Mouse (Mus musculus) embryonic facial prominence, embryonic 13.5 days (tissue): ENCODE data around the gene Parp11. TPM values are rescaled to one million over a fixed set of nuclear protein-coding genes. Genes with fewer than 3 reads are reported as not detected.

Experiments used
- ATAC-seq: fragments of 200-750 bp; cut with Nextera tagmentation; 2 replicates; pipeline ENCODE4 v1.8.0; 2017; ENCODE audit warnings: low read depth; ENCODE audit not compliant: insufficient number of reproducible peaks, insufficient read depth, low FRiP score, low TSS enrichment
- H3K27ac ChIP-seq: fragments of 300-500 bp; sonication (generic); 2 replicates; pipeline ENCODE4 v1.5.1; 2015; ENCODE audit warnings: moderate library complexity, mild to moderate bottlenecking, inconsistent platforms
- H3K27me3 ChIP-seq: fragments of 300-500 bp; sonication (generic); 2 replicates; pipeline ENCODE4 v1.6.1; 2015; ENCODE audit warnings: mild to moderate bottlenecking, inconsistent platforms
- H3K36me3 ChIP-seq: fragments of 300-500 bp; sonication (generic); 2 replicates; pipeline ENCODE4 v1.6.1; 2015; ENCODE audit warnings: mild to moderate bottlenecking, inconsistent platforms
- H3K4me1 ChIP-seq: fragments of 300-500 bp; sonication (generic); 2 replicates; pipeline ENCODE4 v1.6.1; 2015; ENCODE audit warnings: inconsistent platforms
- H3K4me2 ChIP-seq: fragments of 300-500 bp; sonication (generic); 2 replicates; pipeline ENCODE4 v1.6.1; 2015; ENCODE audit warnings: moderate library complexity, mild to moderate bottlenecking, inconsistent platforms
- H3K4me3 ChIP-seq: fragments of 300-500 bp; sonication (generic); 2 replicates; pipeline ENCODE4 v1.5.1; 2015; ENCODE audit warnings: mild to moderate bottlenecking, inconsistent platforms
- H3K9ac ChIP-seq: fragments of 300-500 bp; sonication (generic); 2 replicates; pipeline ENCODE4 v1.6.1; 2015; ENCODE audit warnings: mild to moderate bottlenecking, inconsistent platforms
- H3K9me3 ChIP-seq: fragments of 300-500 bp; sonication (generic); 2 replicates; pipeline ENCODE4 v1.6.1; 2016; ENCODE audit warnings: inconsistent platforms
- WGBS: fragments of 180-500 bp; shearing (Covaris S2); methylation state at CpG from one replicate; pipeline ENCODE4 v1.1.7; 2015; ENCODE audit warnings: mixed read lengths; 5-methylcytosine and 5-hydroxymethylcytosine counted together
- polyA plus RNA-seq: library from polyadenylated mRNA; unstranded; fragments of >200 nt; fragmentation: Nextera tagmentation; extraction: Ambion mirVana; gene quantifications from 2 replicates; pipeline ENCODE4 v1.2.1, GENCODE M21; 2015

The Parp11 gene
- polyA plus RNA-seq, 1 experiment from 2014 or later = 32.3 TPM

DNA sequence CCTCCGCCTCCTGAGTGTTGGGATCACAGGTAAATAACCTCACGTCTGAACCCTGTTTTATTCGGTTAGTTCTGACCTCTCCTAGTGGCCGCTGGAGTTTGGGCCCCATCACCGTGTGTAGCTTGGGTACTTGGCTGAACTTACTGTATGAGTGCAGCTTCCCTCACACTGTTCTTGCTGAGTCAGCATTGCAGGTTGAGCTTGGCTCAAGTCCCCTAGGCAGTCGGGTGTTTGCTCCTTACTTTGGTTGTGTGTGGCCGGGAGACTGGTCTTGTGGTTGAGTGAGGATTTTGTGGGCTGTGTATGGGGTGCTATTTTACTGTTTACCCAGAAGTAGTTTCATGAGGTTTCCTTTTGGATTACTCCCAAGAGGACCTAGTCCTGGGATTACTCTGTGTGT is 17.9 kb downstream of the Parp11 start:
- H3K36me3 ChIP-seq = peaks cover 3% of the 10 kb centered on the region; the same call in 1 of the 2 replicates
- no peaks in the 10 kb centered on the region for H3K9me3 ChIP-seq
- H3K4me1 ChIP-seq = peaks cover 7% of the 10 kb centered on the region
- H3K4me3 ChIP-seq = no peak overlapping the region
- H3K27me3 ChIP-seq = no peaks in the 10 kb centered on the region
- no peak overlapping the region for H3K4me2 ChIP-seq
- H3K9ac ChIP-seq = no peak overlapping the region
- no peak overlapping the region for H3K27ac ChIP-seq
- peak; percentile 48; the same call in 1 of the 2 replicates for ATAC-seq
- WGBS = 82% methylated on average over 7 of the region's 7 CpGs

DNA sequence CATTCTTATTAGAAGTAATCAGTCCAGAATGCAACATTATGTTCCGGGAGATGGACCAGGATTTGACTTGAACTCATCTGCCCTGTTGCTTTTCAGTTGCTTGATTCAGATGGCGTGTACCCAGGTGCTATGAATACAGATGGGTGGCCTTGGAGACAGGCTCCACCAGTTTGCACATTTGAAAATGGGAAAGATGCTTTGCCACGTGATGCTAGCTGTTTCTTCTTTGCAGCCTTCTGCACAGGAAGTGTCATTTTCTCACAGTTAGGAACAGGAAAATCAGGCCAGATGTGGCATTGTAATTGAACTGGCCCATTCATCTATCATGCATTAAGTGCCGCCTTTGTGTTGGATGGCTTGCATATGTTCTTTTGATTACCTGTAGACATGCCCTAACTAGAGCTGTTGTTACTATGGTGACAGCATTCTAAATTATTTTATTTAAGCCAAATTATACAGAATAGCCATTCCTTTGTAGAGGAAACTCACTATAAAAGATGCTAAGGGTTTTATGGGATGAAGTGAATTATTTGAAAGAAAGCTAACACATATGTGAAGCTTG is 20.2 kb downstream of the Parp11 start:
- Histone ChIP-seq H3K4me1 (peaks cover 7% of the 10 kb centered on the region), H3K4me3 (no peak overlapping the region), H3K4me2 (no peak overlapping the region), H3K27ac (no peak overlapping the region), H3K9me3 (no peaks in the 10 kb centered on the region), H3K9ac (no peak overlapping the region), H3K36me3 (peaks cover 17% of the 10 kb centered on the region), H3K27me3 (no peaks in the 10 kb centered on the region)
- WGBS = 58% methylated on average over 4 of the region's 4 CpGs
- ATAC-seq = no peak

DNA sequence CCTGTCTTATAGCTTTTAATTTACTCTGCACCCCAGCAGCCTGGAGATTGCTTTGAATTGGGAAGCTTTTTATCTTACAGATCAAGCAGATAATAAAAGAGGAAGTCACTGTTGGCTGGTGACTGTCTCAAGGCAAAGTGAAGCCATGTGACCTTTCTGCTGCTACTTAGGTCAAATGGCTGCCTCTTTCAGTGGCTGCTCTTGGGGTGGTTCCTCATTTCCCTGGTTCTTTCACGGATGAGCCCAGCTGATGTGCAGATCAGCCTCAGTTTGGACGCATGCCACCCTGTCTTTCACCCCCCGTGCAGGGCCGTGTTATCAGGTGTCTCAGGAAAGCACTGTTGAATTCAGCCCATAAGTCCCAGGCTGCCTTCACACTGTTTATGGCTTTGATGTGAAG is 25.4 kb downstream of the Parp11 start:
- no peaks in the 10 kb centered on the region for H3K27me3 ChIP-seq
- peaks cover 31% of the 10 kb centered on the region for H3K36me3 ChIP-seq
- WGBS = 71% methylated on average over 4 of the region's 4 CpGs
- no peak for ATAC-seq
- no peak overlapping the region for H3K4me3 ChIP-seq
- H3K4me2 ChIP-seq = no peak overlapping the region
- H3K9me3 ChIP-seq = no peaks in the 10 kb centered on the region
- H3K9ac ChIP-seq = no peak overlapping the region
- no peaks in the 10 kb centered on the region for H3K4me1 ChIP-seq
- no peak overlapping the region for H3K27ac ChIP-seq

DNA sequence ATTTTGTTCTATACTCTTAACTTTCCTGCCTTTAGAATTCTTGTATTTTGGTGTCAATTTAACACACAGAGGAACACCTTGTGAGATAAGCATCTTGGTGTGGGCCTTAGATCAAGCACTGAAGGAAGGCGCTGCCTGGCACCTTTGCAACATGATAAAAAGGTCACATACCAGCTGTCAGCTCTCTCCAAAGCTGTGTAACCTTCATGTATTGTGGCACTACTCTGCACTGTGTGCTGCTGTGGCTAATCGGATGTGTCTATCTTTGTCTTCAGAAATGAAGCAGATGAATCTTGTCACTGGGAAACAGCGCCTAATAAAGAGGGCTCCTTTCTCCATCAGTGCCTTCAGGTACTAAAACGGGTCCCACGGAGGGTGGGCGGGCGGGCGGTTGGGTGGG is 27.3 kb downstream of the Parp11 start:
- Histone ChIP-seq H3K4me3 (no peak overlapping the region), H3K36me3 (peaks cover 35% of the 10 kb centered on the region), H3K4me2 (no peak overlapping the region), H3K27ac (no peak overlapping the region), H3K9me3 (no peaks in the 10 kb centered on the region), H3K4me1 (no peaks in the 10 kb centered on the region), H3K9ac (no peak overlapping the region), H3K27me3 (no peaks in the 10 kb centered on the region)
- 76% methylated on average over 8 of the region's 8 CpGs for WGBS
- no peak for ATAC-seq

DNA sequence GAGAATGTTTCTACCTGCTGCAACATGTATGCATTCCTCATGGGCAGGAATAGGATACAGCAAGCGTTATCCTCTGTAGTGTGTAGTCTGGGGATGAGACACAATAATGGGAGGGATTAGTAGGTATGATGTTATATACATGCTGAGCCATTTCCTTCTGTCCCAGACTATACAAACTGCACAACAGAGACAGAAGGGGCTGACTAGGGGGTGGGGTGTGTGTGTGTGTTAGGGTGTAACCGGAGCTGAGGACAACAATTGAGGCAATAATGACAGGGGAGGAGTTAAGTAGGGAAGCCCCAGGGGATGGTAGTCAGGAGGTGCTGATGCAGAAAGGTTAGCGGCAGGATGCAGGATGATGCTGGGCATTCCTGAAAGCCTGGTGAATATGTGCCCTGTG is 28.6 kb downstream of the Parp11 start:
- Histone ChIP-seq H3K27ac (no peak overlapping the region), H3K4me1 (no peaks in the 10 kb centered on the region), H3K9ac (no peak overlapping the region), H3K4me3 (no peak overlapping the region), H3K9me3 (no peaks in the 10 kb centered on the region), H3K4me2 (no peak overlapping the region), H3K36me3 (peaks cover 41% of the 10 kb centered on the region), H3K27me3 (no peaks in the 10 kb centered on the region)
- WGBS = 26% methylated on average over 3 of the region's 3 CpGs
- peak; percentile 81 for ATAC-seq

DNA sequence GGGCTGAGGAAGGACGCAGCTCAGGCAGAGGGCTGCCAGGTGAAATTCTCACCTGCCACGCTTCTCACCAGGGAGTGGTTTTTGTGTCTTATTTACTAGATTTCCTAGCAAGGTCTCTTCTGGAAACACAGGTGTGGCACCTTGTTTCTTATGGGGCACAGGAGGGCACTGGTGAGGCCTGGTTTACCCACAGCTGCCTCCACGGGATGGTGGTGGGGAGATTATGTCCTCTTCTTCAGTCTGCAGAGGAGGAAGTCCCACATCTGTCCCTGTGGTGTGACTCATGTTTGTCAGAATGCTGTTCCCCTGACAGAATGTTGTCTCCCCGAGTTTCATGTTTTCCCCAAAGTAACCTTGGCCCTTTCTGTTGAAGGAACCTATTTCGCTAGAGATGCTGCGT is 44.4 kb downstream of the Parp11 start:
- H3K9ac ChIP-seq = no peak overlapping the region

DNA sequence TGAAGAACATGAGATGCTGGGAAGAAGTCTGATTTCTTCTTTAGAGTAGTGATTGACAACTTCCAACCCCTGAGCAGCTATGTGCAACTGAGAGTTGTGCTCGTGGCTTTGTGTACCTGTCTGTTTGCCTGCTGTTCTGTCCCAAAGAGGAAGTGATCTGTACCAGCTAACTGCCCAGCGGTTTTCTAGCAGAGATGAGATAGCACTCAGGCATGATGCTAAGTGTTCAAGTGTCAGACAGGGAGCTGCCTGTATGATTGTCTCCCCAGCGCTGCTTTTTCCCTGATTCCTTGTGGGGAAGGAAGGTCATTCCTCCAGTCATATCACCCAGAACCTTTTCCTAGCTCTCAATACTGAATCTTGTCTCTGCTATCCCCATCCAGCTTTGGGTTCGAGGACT is 45.9 kb downstream of the Parp11 start:
- Histone ChIP-seq H3K9ac (no peak overlapping the region), H3K9me3 (no peaks in the 10 kb centered on the region), H3K27ac (no peak overlapping the region), H3K27me3 (no peaks in the 10 kb centered on the region), H3K4me3 (no peak overlapping the region), H3K4me2 (no peak overlapping the region), H3K4me1 (peaks cover 30% of the 10 kb centered on the region), H3K36me3 (peaks cover 19% of the 10 kb centered on the region; the same call in 1 of the 2 replicates)
- no peak for ATAC-seq
- 77% methylated on average over 4 of the region's 4 CpGs for WGBS

More for the DNA sequence above, 44.4 kb downstream of the Parp11 start:
- Histone ChIP-seq H3K4me2 (no peak overlapping the region), H3K36me3 (peaks cover 23% of the 10 kb centered on the region), H3K27ac (no peak overlapping the region), H3K9me3 (no peaks in the 10 kb centered on the region), H3K4me3 (no peak overlapping the region), H3K27me3 (no peaks in the 10 kb centered on the region), H3K4me1 (peaks cover 15% of the 10 kb centered on the region)
- WGBS = 77% methylated on average over 6 of the region's 6 CpGs
- no peak for ATAC-seq

DNA sequence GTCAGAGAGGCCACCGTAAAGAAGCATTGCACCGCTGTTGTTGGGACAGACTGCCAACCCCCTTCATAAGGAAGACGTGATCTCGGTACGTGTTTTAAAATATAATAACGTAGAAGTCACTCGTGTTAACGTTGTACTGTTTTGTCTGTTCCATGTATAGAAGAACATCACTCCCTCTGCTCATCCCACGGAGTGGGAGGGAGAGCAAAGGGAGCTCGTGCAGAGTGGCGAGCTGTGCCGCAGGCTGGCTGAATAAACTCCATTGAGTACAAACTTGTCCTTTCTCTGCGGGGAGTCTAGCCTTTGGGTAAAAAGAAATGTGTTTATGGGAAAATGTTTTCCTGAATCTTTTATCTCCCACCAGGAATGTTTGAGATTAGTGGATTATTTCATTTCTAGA is 47.1 kb downstream of the Parp11 start:
- Histone ChIP-seq H3K9ac (no peak overlapping the region), H3K27me3 (no peaks in the 10 kb centered on the region), H3K9me3 (no peaks in the 10 kb centered on the region), H3K36me3 (peaks cover 19% of the 10 kb centered on the region; the same call in 1 of the 2 replicates), H3K4me3 (no peak overlapping the region), H3K4me1 (peaks cover 36% of the 10 kb centered on the region), H3K4me2 (no peak overlapping the region), H3K27ac (no peak overlapping the region)
- ATAC-seq = no peak
- 64% methylated on average over 13 of the region's 13 CpGs for WGBS

DNA sequence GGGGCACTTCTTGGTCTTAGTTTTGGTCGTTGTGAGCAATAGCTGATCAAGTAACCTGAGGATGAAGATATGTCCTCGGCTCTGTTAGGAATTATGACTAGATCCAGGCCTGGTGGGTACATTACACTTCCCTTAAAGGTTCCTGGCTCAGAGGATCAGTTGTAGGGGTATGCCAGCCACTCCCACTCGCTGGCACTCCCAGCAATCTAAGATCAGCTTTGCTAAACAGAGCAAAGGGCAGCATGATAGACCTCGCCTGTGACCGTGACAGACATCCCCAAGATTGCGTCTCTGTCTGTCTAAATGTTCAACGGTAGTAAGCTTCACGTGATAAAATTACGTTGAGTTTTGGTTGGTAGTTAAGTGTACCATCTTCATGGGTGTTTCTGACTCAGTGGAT is 47.7 kb downstream of the Parp11 start:
- H3K9me3 ChIP-seq = no peaks in the 10 kb centered on the region

DNA sequence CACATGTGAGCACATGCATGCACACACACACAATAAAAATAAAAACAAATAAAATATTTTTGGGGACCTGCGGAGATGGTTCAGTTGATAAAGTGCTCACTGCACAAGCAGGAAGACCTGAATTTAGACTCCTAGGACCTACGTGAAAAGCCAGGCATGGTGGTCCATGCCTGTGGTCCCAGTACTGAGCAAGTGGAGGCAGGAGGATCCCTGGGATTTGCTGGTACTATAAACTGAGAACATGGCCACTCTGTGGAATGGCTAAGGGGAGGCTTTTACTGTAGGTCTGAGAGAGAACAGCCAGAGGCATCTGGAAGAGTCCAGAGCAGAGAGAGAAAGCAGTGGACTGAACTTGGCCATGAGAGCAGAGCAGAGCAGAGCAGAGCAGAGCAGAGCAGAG is 48.6 kb downstream of the Parp11 start:
- 81% methylated on average over 2 of the region's 2 CpGs for whole genome bisulfite sequencing

More for the DNA sequence above, 47.7 kb downstream of the Parp11 start:
- Histone ChIP-seq H3K27ac (no peak overlapping the region), H3K4me3 (no peak overlapping the region), H3K27me3 (no peaks in the 10 kb centered on the region), H3K4me2 (no peak overlapping the region), H3K4me1 (peaks cover 36% of the 10 kb centered on the region), H3K36me3 (peaks cover 19% of the 10 kb centered on the region; the same call in 1 of the 2 replicates), H3K9ac (no peak overlapping the region)
- no peak for ATAC-seq
- WGBS = 86% methylated on average over 9 of the region's 9 CpGs

DNA sequence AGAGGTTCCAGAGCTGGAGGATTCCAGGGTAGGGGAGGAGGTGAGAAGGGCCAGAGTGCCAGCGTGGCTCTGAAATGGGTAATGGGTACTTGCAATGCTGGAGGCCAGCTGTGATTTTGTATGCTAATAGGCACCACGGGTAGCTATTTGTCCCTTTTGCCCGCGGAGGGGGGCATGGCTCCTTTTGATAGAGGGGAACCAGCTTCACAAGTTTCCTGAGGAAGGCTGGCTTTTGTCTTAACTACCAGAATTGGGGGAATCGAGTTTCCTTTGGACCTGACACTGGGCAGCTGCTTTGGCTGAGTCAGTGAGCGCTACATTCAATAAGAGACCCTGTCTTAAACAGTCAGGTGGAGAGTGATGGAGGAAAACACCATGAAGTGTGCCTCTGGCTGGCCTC is 49.2 kb downstream of the Parp11 start:
- ATAC-seq = no peak
- Histone ChIP-seq H3K4me1 (peaks cover 36% of the 10 kb centered on the region), H3K27me3 (no peaks in the 10 kb centered on the region), H3K27ac (peak overlapping the region; percentile 29; the same call in 1 of the 2 replicates), H3K9ac (no peak overlapping the region), H3K9me3 (no peaks in the 10 kb centered on the region), H3K4me3 (no peak overlapping the region), H3K4me2 (no peak overlapping the region), H3K36me3 (peaks cover 13% of the 10 kb centered on the region; the same call in 1 of the 2 replicates)
- 10% methylated on average over 6 of the region's 6 CpGs for WGBS

More for the DNA sequence above, 48.6 kb downstream of the Parp11 start:
- no peak for ATAC-seq
- Histone ChIP-seq H3K9ac (0 out of 2 replicates have a peak overlapping the region, but pooled peaks have one; percentile 37), H3K27me3 (no peaks in the 10 kb centered on the region), H3K4me1 (peaks cover 36% of the 10 kb centered on the region), H3K9me3 (no peaks in the 10 kb centered on the region), H3K4me2 (no peak overlapping the region), H3K27ac (peak overlapping the region; percentile 29; the same call in 1 of the 2 replicates), H3K36me3 (peaks cover 16% of the 10 kb centered on the region; the same call in 1 of the 2 replicates), H3K4me3 (no peak overlapping the region)

DNA sequence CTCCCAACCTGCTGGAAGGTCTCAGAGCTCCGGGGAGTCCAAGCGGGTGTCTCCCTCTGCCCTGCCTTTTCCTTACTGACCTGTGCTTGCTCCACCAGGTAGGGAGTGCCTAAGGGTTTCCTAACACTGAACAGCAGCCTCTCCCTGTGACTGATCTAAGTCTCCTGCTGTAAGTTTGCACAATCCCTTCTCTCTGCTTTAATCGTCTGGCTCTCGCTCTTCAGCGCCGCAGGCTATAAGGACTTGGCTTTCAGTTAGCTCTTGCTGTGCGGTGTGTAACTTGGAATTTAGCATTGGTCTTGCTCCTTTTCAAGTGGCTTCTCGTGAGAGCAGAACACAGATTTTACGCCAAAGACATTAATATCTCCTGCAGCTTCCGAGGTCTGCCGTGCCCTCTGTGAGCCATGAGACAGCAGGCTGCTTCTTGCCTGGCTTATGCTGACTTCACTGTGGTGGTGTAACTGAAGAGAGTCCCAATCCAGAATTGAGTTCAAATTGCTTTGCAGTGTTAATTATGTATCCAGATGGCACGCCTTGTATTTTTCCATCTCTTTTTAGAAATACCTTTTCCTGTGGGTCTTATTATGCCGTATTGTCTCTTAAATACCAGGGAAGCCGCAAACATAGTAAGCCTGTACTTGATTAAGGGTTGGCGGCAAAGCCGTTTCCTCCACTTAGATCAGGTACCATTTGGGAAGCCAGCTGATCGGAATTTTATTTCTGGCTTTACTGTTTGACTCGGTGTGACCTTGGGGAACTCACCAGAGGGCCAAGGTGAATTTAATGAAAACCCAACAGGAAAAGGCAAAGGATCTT is 50.4 kb downstream of the Parp11 start:
- Histone ChIP-seq H3K27me3 (no peaks in the 10 kb centered on the region), H3K9me3 (no peaks in the 10 kb centered on the region), H3K27ac (peak overlapping the region; percentile 60), H3K9ac (no peak overlapping the region), H3K4me2 (peak overlapping the region; percentile 28), H3K36me3 (peaks cover 3% of the 10 kb centered on the region; the same call in 1 of the 2 replicates), H3K4me1 (peaks cover 36% of the 10 kb centered on the region), H3K4me3 (no peak overlapping the region)
- ATAC-seq = no peak
- WGBS = 31% methylated on average over 18 of the region's 18 CpGs
